Mouse (Mus musculus): Measurements from ENCODE around the gene Nfe2.

DNA sequence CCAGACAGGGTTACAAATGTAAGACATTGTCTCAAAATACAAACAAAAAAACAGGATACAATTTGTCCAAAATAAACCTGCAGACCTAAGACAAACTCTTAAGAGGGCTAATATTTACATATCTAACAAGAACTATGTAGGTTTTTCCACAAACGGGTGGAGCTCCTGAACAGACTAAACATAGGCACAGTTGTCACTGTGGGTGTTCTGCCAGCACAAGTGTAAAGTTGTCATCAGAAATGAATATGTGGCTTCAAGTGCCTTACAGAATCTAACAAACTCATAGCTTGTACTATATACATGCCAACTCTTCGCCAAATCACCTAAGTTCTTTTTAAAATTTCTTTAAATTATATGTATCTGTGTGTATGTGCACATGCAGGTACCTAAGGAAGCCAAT, 25.1 kb downstream of the Nfe2 start:
- no peak for TF ChIP-seq EP300 (optimal IDR thresholded peaks at IDR 0.05)
- no peak for TF ChIP-seq CTCF (IDR thresholded peaks at IDR 0.05; ENCODE audit: low read depth)
